Comparison of ENCODE assay signal across 24 mouse cellular contexts in genomic region chr14:18221977-18222376, GRCm38 (mm10).
"Had no signal": no experiment of that assay in that cellular context is flagged by ENCODE, and none has a peak within 500 bp of the region (broad histone marks: within the 10 kb centered on the region; RNA-seq: fewer than 3 reads in every experiment).

No protein-coding gene starts in this region.

- H3K27me3 ChIP-seq: heart, embryonic 12.5 days; hindbrain, embryonic 13.5 days; hindbrain, embryonic 15.5 days; intestine, embryonic 15.5 days; kidney, embryonic 15.5 days; limb, embryonic 13.5 days; limb, embryonic 15.5 days; liver, embryonic 12.5 days had no signal

- H3K36me3 ChIP-seq: heart, embryonic 10.5 days; hindbrain, embryonic 13.5 days; hindbrain, embryonic 15.5 days; intestine, embryonic 15.5 days; kidney, embryonic 15.5 days; limb, embryonic 13.5 days; limb, embryonic 15.5 days; liver, embryonic 12.5 days had no signal

- H3K27ac ChIP-seq: heart, embryonic 10.5 days; hindbrain, embryonic 13.5 days; hindbrain, embryonic 15.5 days; hindbrain, postnatal 0 days; intestine, embryonic 15.5 days; kidney, embryonic 15.5 days; kidney, postnatal 0 days; limb, embryonic 13.5 days; limb, embryonic 15.5 days; liver, embryonic 12.5 days; liver, embryonic 14.5 days had no signal

- H3K9ac ChIP-seq: forebrain, postnatal 0 days; heart, embryonic 12.5 days; hindbrain, embryonic 13.5 days; hindbrain, embryonic 15.5 days; intestine, embryonic 15.5 days; kidney, embryonic 15.5 days; limb, embryonic 13.5 days; limb, embryonic 15.5 days; liver, embryonic 12.5 days; liver, embryonic 14.5 days had no signal

- DNase-seq: forebrain, postnatal 0 days; gastrocnemius, postnatal 14 days; gastrocnemius, postnatal 36 days; heart, adult 18-20 months; heart, postnatal 10 days; kidney, adult 11 months; kidney, adult 2 months; kidney, adult 9 months; kidney, postnatal 14 days; kidney, postnatal 36 days; layer of hippocampus, adult 9-11 months; layer of hippocampus, postnatal 36 days had no signal

- H3K4me1 ChIP-seq: heart, embryonic 10.5 days; intestine, embryonic 15.5 days; kidney, embryonic 15.5 days; limb, embryonic 13.5 days; limb, embryonic 15.5 days; liver, embryonic 12.5 days had no signal

- H3K4me3 ChIP-seq: heart, embryonic 10.5 days; heart, embryonic 12.5 days; hindbrain, embryonic 13.5 days; hindbrain, embryonic 15.5 days; intestine, embryonic 15.5 days; kidney, embryonic 15.5 days; limb, embryonic 13.5 days; limb, embryonic 15.5 days; liver, embryonic 12.5 days had no signal

- H3K4me2 ChIP-seq: heart, embryonic 12.5 days; hindbrain, embryonic 13.5 days; hindbrain, embryonic 15.5 days; intestine, embryonic 15.5 days; kidney, embryonic 15.5 days; limb, embryonic 13.5 days; limb, embryonic 15.5 days; liver, embryonic 12.5 days had no signal

- H3K9me3 ChIP-seq: heart, embryonic 10.5 days; heart, embryonic 12.5 days; hindbrain, embryonic 13.5 days; hindbrain, embryonic 15.5 days; intestine, embryonic 15.5 days; kidney, embryonic 15.5 days; limb, embryonic 13.5 days; limb, embryonic 15.5 days; liver, embryonic 12.5 days had no signal

- ATAC-seq: forebrain, postnatal 0 days; hindbrain, postnatal 0 days; intestine, embryonic 15.5 days; liver, embryonic 12.5 days had no signal
